Mouse (Mus musculus): ENCODE results near the gene Dicer1.

DNA sequence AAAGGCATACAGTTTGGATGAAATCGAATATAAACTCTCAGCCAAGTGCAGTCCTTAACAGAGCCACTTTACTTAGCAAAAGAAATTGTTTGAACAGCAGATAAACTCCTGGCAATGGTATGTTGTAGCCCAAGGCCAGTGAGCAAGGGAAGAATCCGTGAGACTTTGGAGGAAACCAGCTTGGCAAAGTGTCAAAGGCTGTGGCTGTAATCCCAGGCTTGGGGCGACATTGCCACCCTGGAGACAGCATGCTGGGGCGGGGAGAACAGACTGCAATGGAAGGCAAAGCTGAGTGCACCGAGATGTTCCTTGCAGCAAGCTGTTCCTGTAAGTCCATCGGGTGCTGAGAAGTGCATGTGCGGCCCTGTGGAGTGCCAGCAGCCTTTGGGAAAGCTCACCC is 109.4 kb downstream of the Dicer1 start:
- TF ChIP-seq POLR2A (IDR thresholded peaks at IDR 0.05; ENCODE audit: borderline replicate concordance, extremely low read depth, low read depth, low read length) (no peak), CTCF (IDR thresholded peaks at IDR 0.05; ENCODE audit: insufficient read depth, low read length) (no peak)
